Mouse (Mus musculus): Measurements from ENCODE around the gene Setd7.

DNA sequence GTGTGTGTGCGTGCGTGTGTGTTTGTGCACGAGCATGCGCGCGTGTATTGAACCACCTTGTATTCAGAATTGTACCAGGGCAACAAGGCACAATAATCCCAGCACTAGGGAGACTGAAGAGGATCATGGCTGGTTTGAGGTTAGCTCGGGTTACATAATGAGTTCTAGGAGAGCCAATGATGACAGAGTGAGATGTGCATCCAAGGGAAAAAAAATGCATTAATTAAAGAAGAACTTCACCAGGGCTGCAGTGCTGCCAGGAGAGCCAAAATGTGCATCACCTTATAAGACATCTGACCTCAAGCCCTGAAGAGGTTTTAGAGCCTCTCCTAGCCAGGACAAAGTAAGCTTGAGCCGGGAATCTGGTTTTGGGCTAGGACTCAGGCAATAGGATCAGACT is 5.1 kb downstream of the Setd7 start:
- TF ChIP-seq CTCF (IDR thresholded peaks at IDR 0.05; ENCODE audit: borderline replicate concordance, control insufficient read depth, extremely low read depth, insufficient read depth, low read length, poor library complexity) (no peak), POLR2A (IDR thresholded peaks at IDR 0.05; ENCODE audit: control insufficient read depth, extremely low read depth, insufficient read depth, low read length, poor library complexity) (no peak)

Data from thymus, adult 2 months (tissue).